Mouse (Mus musculus) myocyte (in vitro differentiated cells): ENCODE results near the gene Zswim3. TPM values are rescaled to one million over a fixed set of nuclear protein-coding genes. Genes with fewer than 3 reads are reported as not detected.

Source experiments
- H3K27me3 ChIP-seq: one replicate; pipeline ENCODE4 v1.6.1; 2011; ENCODE audit not compliant: control insufficient read depth, insufficient read depth, insufficient read length
- H3K36me3 ChIP-seq: one replicate; pipeline ENCODE4 v1.6.1; 2011; ENCODE audit not compliant: control insufficient read depth, insufficient read depth
- H3K4me2 ChIP-seq: one replicate; pipeline ENCODE4 v1.6.1; 2011; ENCODE audit warnings: low read depth, control low read depth
- H3K4me3 ChIP-seq: one replicate; pipeline ENCODE4 v1.5.1; 2011; ENCODE audit warnings: mild to moderate bottlenecking, control low read depth, moderate library complexity
- H3K79me2 ChIP-seq: one replicate; pipeline ENCODE4 v1.6.1; 2011; ENCODE audit not compliant: control insufficient read depth, insufficient read depth
- H3ac ChIP-seq: one replicate; pipeline ENCODE4 v1.6.1; 2011; ENCODE audit not compliant: control insufficient read depth, insufficient read length
- CEBPB ChIP-seq: IDR thresholded peaks from 2 replicates; pipeline ENCODE4 v1.6.1; 2011; ENCODE audit warnings: mild to moderate bottlenecking, moderate library complexity; ENCODE audit not compliant: poor library complexity, insufficient read depth, severe bottlenecking
- E2F4 ChIP-seq: IDR thresholded peaks from one replicate; pipeline ENCODE4 v1.6.1; 2011; ENCODE audit warnings: mild to moderate bottlenecking, control low read depth, moderate library complexity; ENCODE audit not compliant: insufficient read depth
- MAX ChIP-seq: IDR thresholded peaks from one replicate; pipeline ENCODE4 v1.6.1; 2011; ENCODE audit warnings: low read depth, mild to moderate bottlenecking, control low read depth
- MYOD1 ChIP-seq, 3 experiments: IDR thresholded peaks; one replicate each; pipeline ENCODE4 v1.6.1; 2011; ENCODE audit warnings: control low read depth in 2 of 3, low read depth in 2 of 3, mild to moderate bottlenecking in 2 of 3, moderate library complexity in 1 of 3; ENCODE audit not compliant: insufficient read length in 2 of 3, control insufficient read depth in 1 of 3
- MYOG ChIP-seq, 3 experiments: IDR thresholded peaks; one replicate each; pipeline ENCODE4 v1.6.1; 2011; ENCODE audit warnings: control low read depth in 2 of 3, low read depth in 2 of 3, mild to moderate bottlenecking in 2 of 3; ENCODE audit not compliant: insufficient read length in 2 of 3, control insufficient read depth in 1 of 3, insufficient read depth in 1 of 3
- POLR2A ChIP-seq: IDR thresholded peaks from one replicate; pipeline ENCODE4 v1.6.1; 2011; ENCODE audit warnings: low read depth, mild to moderate bottlenecking, control low read depth, moderate library complexity; ENCODE audit not compliant: insufficient read length
- POLR2AphosphoS2 ChIP-seq: IDR thresholded peaks from one replicate; pipeline ENCODE4 v1.6.1; 2011; ENCODE audit warnings: low read depth, control low read depth; ENCODE audit not compliant: insufficient read length
- REST ChIP-seq: IDR thresholded peaks from one replicate; pipeline ENCODE4 v1.6.1; 2011; ENCODE audit warnings: mild to moderate bottlenecking, control low read depth, moderate library complexity; ENCODE audit not compliant: insufficient read depth, insufficient read length
- SRF ChIP-seq: IDR thresholded peaks from one replicate; pipeline ENCODE4 v1.6.1; 2011; ENCODE audit warnings: low read depth; ENCODE audit not compliant: control insufficient read depth, insufficient read length
- TCF12 ChIP-seq: IDR thresholded peaks from one replicate; pipeline ENCODE4 v1.6.1; 2011; ENCODE audit warnings: mild to moderate bottlenecking, control low read depth; ENCODE audit not compliant: poor library complexity, insufficient read depth, severe bottlenecking
- TCF3 ChIP-seq: IDR thresholded peaks from one replicate; pipeline ENCODE4 v1.6.1; 2011; ENCODE audit warnings: low read depth, control low read depth; ENCODE audit not compliant: insufficient read length
- USF1 ChIP-seq: IDR thresholded peaks from one replicate; pipeline ENCODE4 v1.6.1; 2011; ENCODE audit warnings: low read depth, mild to moderate bottlenecking, control low read depth, moderate library complexity
- polyA plus RNA-seq: library from polyadenylated mRNA; unstranded; fragments of >200 nt; fragmentation: generic; extraction: Trizol; gene quantifications from one replicate; pipeline ENCODE4 v1.2.1, GENCODE M21; 2012; ENCODE audit warnings: missing spikeins

Zswim3 gene
- polyA plus RNA-seq, 1 experiment: 3.3 TPM

GRCm38 (mm10) chr2:164815821-164816220 is 10.9 kb downstream of the Zswim3 start:
- no peak overlapping the region for H3ac ChIP-seq
- H3K79me2 ChIP-seq: no peaks in the 10 kb centered on the region
- no peaks in the 10 kb centered on the region for H3K36me3 ChIP-seq
- H3K4me2 ChIP-seq: no peak overlapping the region
- TF ChIP-seq POLR2A (no peak), TCF3 (no peak), CEBPB (no peak), POLR2AphosphoS2 (no peak), MYOG (IDR thresholded peaks at IDR 0.05; ENCODE audit: control insufficient read depth in 1 of 3, insufficient read depth in 1 of 3, insufficient read length in 2 of 3, low read depth in 2 of 3) (no peak), USF1 (no peak), MAX (no peak), REST (no peak), E2F4 (no peak)
- H3K27me3 ChIP-seq: no peaks in the 10 kb centered on the region
- H3K4me3 ChIP-seq: no peak overlapping the region

- Histone ChIP-seq H3K79me2 (no peaks in the 10 kb centered on the region), H3ac (no peak overlapping the region), H3K4me2 (no peak overlapping the region), H3K27me3 (no peaks in the 10 kb centered on the region), H3K36me3 (no peaks in the 10 kb centered on the region), H3K4me3 (no peak overlapping the region)
- TF ChIP-seq TCF3 (no peak), MYOG (IDR thresholded peaks at IDR 0.05; ENCODE audit: control insufficient read depth in 1 of 3, insufficient read depth in 1 of 3, insufficient read length in 2 of 3, low read depth in 2 of 3) (no peak), CEBPB (no peak), SRF (no peak), MAX (no peak), POLR2A (no peak)
Measured at GRCm38 (mm10) chr2:164817206-164817605, 12.3 kb downstream of the Zswim3 start.

- H3K4me2 ChIP-seq: no peak overlapping the region
- no peaks in the 10 kb centered on the region for H3K79me2 ChIP-seq
- no peaks in the 10 kb centered on the region for H3K36me3 ChIP-seq
- H3ac ChIP-seq: no peak overlapping the region
- H3K27me3 ChIP-seq: no peaks in the 10 kb centered on the region
- no peak overlapping the region for H3K4me3 ChIP-seq
- no peak for TF ChIP-seq USF1
- no peak for TF ChIP-seq E2F4
- TF ChIP-seq CEBPB: no peak
- TF ChIP-seq MAX: no peak
- TF ChIP-seq TCF12: no peak
- no peak for TF ChIP-seq REST
- TF ChIP-seq POLR2AphosphoS2: no peak
- TF ChIP-seq SRF: no peak
- no peak for TF ChIP-seq POLR2A
- TF ChIP-seq TCF3: no peak
- no peak for TF ChIP-seq MYOG (IDR thresholded peaks at IDR 0.05; ENCODE audit: control insufficient read depth in 1 of 3, insufficient read depth in 1 of 3, insufficient read length in 2 of 3, low read depth in 2 of 3)
- no peak for TF ChIP-seq MYOD1 (IDR thresholded peaks at IDR 0.05; ENCODE audit: control insufficient read depth in 1 of 3, insufficient read length in 2 of 3, low read depth in 2 of 3)
Measured at GRCm38 (mm10) chr2:164817703-164818102, 12.8 kb downstream of the Zswim3 start.

DNA sequence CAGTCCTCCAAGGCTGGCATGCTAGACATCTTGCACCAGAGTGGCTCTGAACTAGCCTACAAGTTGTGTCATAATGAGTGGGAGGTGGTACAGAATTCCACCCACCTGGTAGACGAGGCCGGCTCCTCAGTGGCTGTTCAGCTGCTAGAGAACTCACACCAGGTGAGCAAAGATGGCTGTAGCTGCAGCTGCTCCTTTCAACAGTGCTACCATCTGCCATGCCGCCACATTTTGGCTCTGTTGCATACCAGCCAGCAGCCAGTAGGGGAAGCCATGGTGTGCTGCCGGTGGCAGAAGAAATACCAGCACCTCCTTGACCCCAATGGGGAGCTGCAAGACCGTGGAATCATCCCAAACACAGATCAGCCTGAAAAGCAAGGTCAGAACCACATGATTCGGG is 16.2 kb downstream of the Zswim3 start:
- TF ChIP-seq POLR2AphosphoS2: no peak
- TF ChIP-seq TCF3: no peak
- no peak for TF ChIP-seq POLR2A
- no peak for TF ChIP-seq MAX
- TF ChIP-seq TCF12: no peak
- no peak for TF ChIP-seq USF1
- TF ChIP-seq MYOG (IDR thresholded peaks at IDR 0.05; ENCODE audit: control insufficient read depth in 1 of 3, insufficient read depth in 1 of 3, insufficient read length in 2 of 3, low read depth in 2 of 3): no peak
- H3K4me3 ChIP-seq: no peak overlapping the region
- H3K79me2 ChIP-seq: peaks cover 15% of the 10 kb centered on the region
- no peaks in the 10 kb centered on the region for H3K27me3 ChIP-seq
- no peak overlapping the region for H3K4me2 ChIP-seq
- no peaks in the 10 kb centered on the region for H3K36me3 ChIP-seq
- H3ac ChIP-seq: no peak overlapping the region

DNA sequence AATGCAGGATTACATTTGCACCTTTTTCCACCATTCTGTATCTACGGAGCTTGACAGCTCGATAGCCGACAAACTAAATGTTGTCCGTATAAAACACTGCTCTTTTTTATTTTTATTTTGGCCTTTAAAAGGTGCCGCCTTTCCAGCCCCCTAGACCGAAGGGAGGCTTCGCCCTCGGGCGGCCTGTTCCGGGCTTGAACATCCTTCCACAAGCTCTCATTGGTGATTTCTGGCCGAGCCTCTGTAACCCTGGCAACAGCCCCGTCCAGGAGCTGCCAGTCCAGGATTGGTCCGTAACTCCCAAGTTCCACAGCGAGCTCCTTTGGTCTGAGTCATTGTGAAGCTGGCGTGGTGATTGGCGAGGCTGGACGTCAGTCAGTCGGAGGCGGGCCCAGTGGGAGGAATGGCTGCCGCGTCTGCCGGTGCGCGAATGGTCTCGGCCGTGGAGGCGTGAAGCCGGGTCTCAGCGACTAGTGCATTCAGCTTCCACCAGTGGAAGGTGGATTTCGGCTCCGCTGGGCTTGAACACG is 17.8 kb downstream of the Zswim3 start, which contains the start of gene Zswim1:
Zswim1 (plus strand) TSS at position 51 of the 530 bp plus-strand sequence.
- no peak within 1 kb of the TSS for H3ac ChIP-seq
- peaks cover 5% of the 10 kb centered on the region for H3K36me3 ChIP-seq
- H3K4me2 ChIP-seq: peak within 1 kb of the TSS; percentile 87
- peak within 1 kb of the TSS; percentile 74 for H3K4me3 ChIP-seq
- peaks cover 15% of the 10 kb centered on the region for H3K79me2 ChIP-seq
- TF ChIP-seq USF1: no peak
- TF ChIP-seq POLR2A: peak; percentile 97
- TF ChIP-seq TCF12: no peak
- peak; percentile 75 for TF ChIP-seq SRF
- TF ChIP-seq E2F4: peak; percentile 2
- no peak for TF ChIP-seq CEBPB
- no peak for TF ChIP-seq MYOG (IDR thresholded peaks at IDR 0.05; ENCODE audit: control insufficient read depth in 1 of 3, insufficient read depth in 1 of 3, insufficient read length in 2 of 3, low read depth in 2 of 3)
- TF ChIP-seq POLR2AphosphoS2: peak; percentile 99
- TF ChIP-seq MYOD1 (IDR thresholded peaks at IDR 0.05; ENCODE audit: control insufficient read depth in 1 of 3, insufficient read length in 2 of 3, low read depth in 2 of 3): no peak
- H3K27me3 ChIP-seq: no peaks in the 10 kb centered on the region
